Mouse (Mus musculus) monocyte, adult 5-6 weeks (primary cell): ENCODE measurements around the gene Zbtb38. TPM values are rescaled to one million over a fixed set of nuclear protein-coding genes. Genes with fewer than 3 reads are reported as not detected.
"Not testable (repeated sequence)": the region's sequence is repeated elsewhere in the genome, so short reads cannot be mapped to it uniquely, and the experiment has no call there.

Source experiments
- ATAC-seq: fragments of 153-309, 156-312 bp; replicated peaks from 2 replicates; pipeline ENCODE4 v1.8.0; 2017; ENCODE audit warnings: mild to moderate bottlenecking; ENCODE audit not compliant: low TSS enrichment, insufficient number of reproducible peaks, severe bottlenecking, poor library complexity, low FRiP score
- total RNA-seq: library from RNA; stranded (forward); fragments of 200-1000, 200-491, 200-594 nt; gene quantifications from 3 replicates; pipeline ENCODE4 v1.2.3, GENCODE M21; 2017

Gene Zbtb38
- total RNA-seq, 1 experiment from 2014 or later, result 25.0 TPM

GRCm38 (mm10) chr9:96699276-96700035, 53.2 kb downstream of the Zbtb38 start:
- ATAC-seq, result no peak

- no peak for ATAC-seq
Observed at GRCm38 (mm10) chr9:96696788-96697492, 55.7 kb downstream of the Zbtb38 start.

- ATAC-seq, result no peak
Observed at GRCm38 (mm10) chr9:96696141-96696561, 56.5 kb downstream of the Zbtb38 start.

- no peak for ATAC-seq
Observed at GRCm38 (mm10) chr9:96690461-96690863, 62.2 kb downstream of the Zbtb38 start.

- ATAC-seq, result no peak
Observed at GRCm38 (mm10) chr9:96689076-96689475, 63.6 kb downstream of the Zbtb38 start.

GRCm38 (mm10) chr9:96688194-96688875, 64.3 kb downstream of the Zbtb38 start:
- ATAC-seq, result no peak

- ATAC-seq, result no peak
Observed at GRCm38 (mm10) chr9:96687591-96688186, 64.9 kb downstream of the Zbtb38 start.

- 0 out of 2 replicates have a peak, but pooled peaks have one; percentile 27 for ATAC-seq
Observed at GRCm38 (mm10) chr9:96685600-96686084, 67.0 kb downstream of the Zbtb38 start.

GRCm38 (mm10) chr9:96684866-96685599, 67.6 kb downstream of the Zbtb38 start:
- ATAC-seq, result no peak

- ATAC-seq, result no peak
Observed at GRCm38 (mm10) chr9:96684165-96684792, 68.4 kb downstream of the Zbtb38 start.

GRCm38 (mm10) chr9:96678611-96679010, 74.0 kb downstream of the Zbtb38 start:
- no peak for ATAC-seq

- ATAC-seq, result not testable (repeated sequence)
Observed at GRCm38 (mm10) chr9:96677711-96678110, 74.9 kb downstream of the Zbtb38 start.

- ATAC-seq, result no peak
Observed at GRCm38 (mm10) chr9:96676671-96677070, 76.0 kb downstream of the Zbtb38 start.

- no peak for ATAC-seq
Observed at GRCm38 (mm10) chr9:96675763-96676640, 76.6 kb downstream of the Zbtb38 start.

- peak; percentile 81 for ATAC-seq
Observed at GRCm38 (mm10) chr9:96675071-96675762, 77.4 kb downstream of the Zbtb38 start.

- no peak for ATAC-seq
Observed at GRCm38 (mm10) chr9:96674301-96674700, 78.3 kb downstream of the Zbtb38 start.
